Mouse (Mus musculus): Measurements from ENCODE around the gene Trim11. TPM values are rescaled to one million over a fixed set of nuclear protein-coding genes. Genes with fewer than 3 reads are reported as not detected.

Gene Trim11
- polyA plus RNA-seq, 1 experiment from 2014 or later: 22.9 TPM

DNA sequence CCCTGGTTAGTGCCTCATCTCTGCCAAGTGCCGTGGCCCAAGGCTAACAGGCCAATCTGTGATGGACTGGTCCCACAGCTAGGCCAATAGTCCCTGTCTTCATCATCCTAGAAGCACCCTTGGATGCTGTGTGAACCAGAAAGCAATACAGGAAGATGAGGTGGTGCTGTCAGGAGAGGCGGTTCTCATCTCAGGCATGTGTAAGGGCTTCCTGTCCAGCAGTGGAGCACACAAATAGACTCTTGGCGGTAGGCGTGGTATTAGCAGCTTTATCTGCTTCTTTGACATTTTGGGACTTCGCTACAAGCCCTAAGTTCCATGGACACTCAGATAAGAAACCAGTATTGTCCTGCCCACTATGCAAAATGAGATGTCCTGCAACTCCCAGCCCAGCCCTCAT lies 19.6 kb downstream of the Trim11 start:
- no peaks in the 10 kb centered on the region for H3K9me3 ChIP-seq
- WGBS: 69% methylated on average over 5 of the region's 5 CpGs
- H3K27ac ChIP-seq: no peak overlapping the region
- 0 out of 2 replicates have a peak, but pooled peaks cover 3% of the 10 kb centered on the region for H3K4me1 ChIP-seq
- H3K36me3 ChIP-seq: no peaks in the 10 kb centered on the region
- no peak overlapping the region for H3K4me2 ChIP-seq
- H3K27me3 ChIP-seq: peaks cover 26% of the 10 kb centered on the region
- no peak for ATAC-seq (ENCODE audit: borderline replicate concordance, extremely low read depth, low FRiP score, low TSS enrichment)
- H3K4me3 ChIP-seq: no peak overlapping the region
- H3K9ac ChIP-seq: no peak overlapping the region

DNA sequence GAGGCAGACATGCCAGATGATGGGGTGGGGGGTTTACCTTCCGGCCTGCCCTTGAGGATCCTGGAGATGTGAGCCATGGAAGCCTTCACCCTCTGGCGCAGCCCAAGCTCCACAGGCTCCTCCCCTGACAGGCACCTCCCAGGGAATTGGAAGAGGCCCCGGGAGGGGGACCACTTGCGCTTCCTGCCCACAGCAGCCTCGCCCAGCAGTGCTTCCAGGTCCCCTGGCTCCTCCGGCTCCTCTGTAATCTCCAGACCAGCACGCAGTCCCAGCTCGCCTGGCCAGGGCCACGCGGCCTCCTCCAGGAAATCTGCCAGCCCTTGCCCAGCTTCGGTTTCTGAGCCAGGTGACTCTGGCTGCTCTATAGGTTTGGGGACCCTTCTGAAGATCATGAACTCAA lies 21.3 kb downstream of the Trim11 start:
- no peak overlapping the region for H3K4me3 ChIP-seq
- ATAC-seq (ENCODE audit: borderline replicate concordance, extremely low read depth, low FRiP score, low TSS enrichment): no peak
- H3K36me3 ChIP-seq: no peaks in the 10 kb centered on the region
- H3K27me3 ChIP-seq: peaks cover 15% of the 10 kb centered on the region
- H3K9me3 ChIP-seq: no peaks in the 10 kb centered on the region
- no peak overlapping the region for H3K27ac ChIP-seq
- 0 out of 2 replicates have a peak, but pooled peaks cover 2% of the 10 kb centered on the region for H3K4me1 ChIP-seq
- WGBS: 32% methylated on average over 11 of the region's 11 CpGs
- H3K9ac ChIP-seq: no peak overlapping the region
- H3K4me2 ChIP-seq: no peak overlapping the region

DNA sequence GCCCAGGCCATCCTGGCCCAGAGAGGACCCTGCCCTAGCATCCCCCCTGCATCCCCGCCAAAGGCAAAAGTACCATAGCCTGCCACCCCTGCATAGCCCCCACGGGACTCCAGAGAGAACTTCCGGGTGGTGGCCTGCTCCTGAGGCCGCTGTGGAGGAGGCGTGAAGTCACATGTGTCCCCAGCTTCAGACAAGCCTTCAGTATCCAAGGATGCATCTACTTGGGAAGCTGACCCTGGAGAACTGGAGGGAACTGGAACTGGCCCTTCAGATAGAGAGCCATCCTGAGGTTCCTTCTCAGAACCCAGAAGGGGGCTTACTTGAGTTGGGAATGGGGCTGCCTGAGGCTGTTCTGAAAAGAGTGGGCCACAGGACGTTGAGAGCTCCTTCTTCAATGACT lies 21.9 kb downstream of the Trim11 start:
- no peak overlapping the region for H3K4me2 ChIP-seq

DNA sequence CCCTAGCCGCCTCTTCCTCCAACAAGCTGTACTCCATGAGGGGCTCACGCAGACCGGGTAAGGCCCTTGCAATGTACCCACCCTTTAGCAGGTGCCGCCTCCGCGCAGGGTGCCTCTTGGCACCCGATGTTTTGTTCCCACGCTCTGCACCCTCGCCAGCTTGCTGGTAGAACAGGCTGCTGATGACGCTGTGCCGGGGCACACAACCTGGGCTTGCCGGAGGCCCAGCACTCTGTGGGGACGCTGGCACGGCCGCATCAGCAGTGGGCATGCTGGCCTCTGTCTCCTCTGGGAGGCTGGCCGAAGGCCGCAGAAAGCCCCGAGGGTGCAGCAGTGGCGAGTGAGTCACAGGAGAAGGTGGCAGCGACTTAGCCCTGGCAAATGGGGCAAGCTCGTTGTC lies 22.7 kb downstream of the Trim11 start:
- 88% methylated on average over 21 of the region's 21 CpGs for WGBS
- Histone ChIP-seq H3K36me3 (no peaks in the 10 kb centered on the region), H3K27ac (no peak overlapping the region), H3K27me3 (0 out of 2 replicates have a peak, but pooled peaks cover under 1% of the 10 kb centered on the region), H3K9me3 (no peaks in the 10 kb centered on the region), H3K4me2 (no peak overlapping the region), H3K4me3 (no peak overlapping the region), H3K4me1 (no peaks in the 10 kb centered on the region), H3K9ac (no peak overlapping the region)
- no peak for ATAC-seq (ENCODE audit: borderline replicate concordance, extremely low read depth, low FRiP score, low TSS enrichment)

More for the DNA sequence above, 21.9 kb downstream of the Trim11 start:
- peaks cover 8% of the 10 kb centered on the region for H3K27me3 ChIP-seq
- H3K9me3 ChIP-seq: no peaks in the 10 kb centered on the region
- H3K4me3 ChIP-seq: no peak overlapping the region
- no peak for ATAC-seq (ENCODE audit: borderline replicate concordance, extremely low read depth, low FRiP score, low TSS enrichment)
- H3K27ac ChIP-seq: no peak overlapping the region
- no peaks in the 10 kb centered on the region for H3K36me3 ChIP-seq
- H3K4me1 ChIP-seq: no peaks in the 10 kb centered on the region
- no peak overlapping the region for H3K9ac ChIP-seq
- 73% methylated on average over 6 of the region's 6 CpGs for WGBS

DNA sequence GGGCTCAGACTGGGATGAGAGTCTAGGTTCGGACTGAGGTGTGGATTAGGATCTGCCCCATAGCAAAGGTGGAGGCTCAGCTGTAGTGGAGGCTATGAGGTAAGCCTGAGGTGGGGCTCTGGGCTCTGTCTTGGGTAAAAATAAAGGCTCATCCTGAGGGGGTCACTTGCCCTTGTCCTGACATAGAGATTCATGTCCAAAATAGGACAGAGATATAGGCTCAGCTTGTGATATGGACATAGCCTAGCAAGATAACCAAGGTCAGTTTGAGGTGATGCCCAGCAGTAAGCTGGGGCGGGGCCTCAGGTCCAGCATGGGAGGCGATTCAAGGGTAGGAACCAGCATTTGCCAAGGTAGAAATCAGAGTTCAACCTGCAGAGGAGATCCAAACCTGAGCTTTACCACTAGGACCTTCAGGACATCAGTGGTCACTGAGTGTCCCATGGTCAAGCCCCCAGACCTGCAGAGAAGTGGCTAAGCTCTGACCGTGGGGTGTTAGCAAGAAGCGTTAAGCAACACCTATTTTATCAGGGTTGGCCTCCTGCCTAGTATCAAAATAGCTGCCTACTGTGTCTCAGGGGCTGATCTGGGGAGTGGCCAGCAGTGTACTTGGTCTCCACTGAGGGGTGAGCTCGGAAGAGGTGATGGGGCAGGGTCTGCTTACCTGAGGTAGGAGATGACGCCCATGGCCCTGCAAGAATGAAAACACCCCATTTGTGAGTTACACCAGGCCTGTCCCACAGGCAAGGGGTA lies 24.6 kb downstream of the Trim11 start:
- H3K27me3 ChIP-seq: no peaks in the 10 kb centered on the region
- H3K4me1 ChIP-seq: no peaks in the 10 kb centered on the region
- no peaks in the 10 kb centered on the region for H3K9me3 ChIP-seq
- H3K9ac ChIP-seq: no peak overlapping the region
- WGBS: 54% methylated on average over 7 of the region's 7 CpGs
- no peaks in the 10 kb centered on the region for H3K36me3 ChIP-seq
- no peak overlapping the region for H3K4me3 ChIP-seq
- H3K4me2 ChIP-seq: no peak overlapping the region
- no peak for ATAC-seq (ENCODE audit: borderline replicate concordance, extremely low read depth, low FRiP score, low TSS enrichment)
- no peak overlapping the region for H3K27ac ChIP-seq

DNA sequence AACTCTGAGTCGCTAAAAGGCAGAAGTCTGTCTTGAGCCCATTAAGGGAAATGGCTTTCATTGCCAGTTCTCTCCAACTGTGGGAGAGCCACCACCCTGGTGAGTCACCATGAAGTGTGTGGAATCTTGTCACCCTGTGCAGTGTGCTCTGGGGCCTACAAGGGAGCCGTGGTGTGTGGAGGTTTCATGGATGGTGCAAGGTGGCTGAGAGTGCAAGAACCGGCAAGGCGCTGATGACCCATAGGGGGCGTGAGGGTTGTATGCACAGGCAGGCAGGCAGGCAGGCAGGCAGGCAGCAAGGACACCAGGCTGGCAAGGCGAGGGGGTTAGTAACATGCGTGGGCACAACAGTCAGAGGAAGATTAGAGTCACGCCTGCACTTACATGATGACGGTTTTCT lies 37.2 kb downstream of the Trim11 start:
- 34% methylated on average over 9 of the region's 9 CpGs for WGBS
- H3K4me3 ChIP-seq: no peak overlapping the region

DNA sequence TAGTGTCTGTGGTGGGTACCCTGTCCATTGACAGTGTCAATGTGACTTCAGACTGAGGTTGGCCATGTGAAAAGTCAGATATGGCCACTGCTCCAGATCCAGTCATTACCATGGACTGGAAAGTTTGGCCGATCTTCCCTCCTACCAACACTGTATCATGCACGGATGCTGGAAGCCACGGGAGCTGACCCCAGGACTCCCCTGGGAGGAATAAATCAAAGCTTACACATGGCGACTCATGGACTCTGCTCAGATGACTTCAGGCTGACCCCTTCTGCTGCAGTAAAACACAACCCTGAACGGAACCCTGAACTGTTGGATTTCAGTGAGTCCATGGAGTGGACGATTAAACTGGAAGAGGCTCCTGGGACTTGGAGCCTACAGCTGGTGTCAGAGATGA lies 48.5 kb downstream of the Trim11 start:
- no peaks in the 10 kb centered on the region for H3K9me3 ChIP-seq
- no peak overlapping the region for H3K9ac ChIP-seq
- no peaks in the 10 kb centered on the region for H3K27me3 ChIP-seq
- no peak overlapping the region for H3K4me2 ChIP-seq
- no peak for ATAC-seq (ENCODE audit: borderline replicate concordance, extremely low read depth, low FRiP score, low TSS enrichment)
- H3K36me3 ChIP-seq: no peaks in the 10 kb centered on the region
- no peak overlapping the region for H3K4me3 ChIP-seq
- no peaks in the 10 kb centered on the region for H3K4me1 ChIP-seq
- WGBS: 59% methylated on average over 6 of the region's 6 CpGs
- no peak overlapping the region for H3K27ac ChIP-seq

More for the DNA sequence above, 37.2 kb downstream of the Trim11 start:
- Histone ChIP-seq H3K4me1 (no peaks in the 10 kb centered on the region), H3K9me3 (no peaks in the 10 kb centered on the region), H3K27me3 (peaks cover 3% of the 10 kb centered on the region; the same call in 1 of the 2 replicates), H3K4me2 (no peak overlapping the region), H3K9ac (no peak overlapping the region), H3K27ac (no peak overlapping the region), H3K36me3 (no peaks in the 10 kb centered on the region)
- ATAC-seq (ENCODE audit: borderline replicate concordance, extremely low read depth, low FRiP score, low TSS enrichment): no peak

DNA sequence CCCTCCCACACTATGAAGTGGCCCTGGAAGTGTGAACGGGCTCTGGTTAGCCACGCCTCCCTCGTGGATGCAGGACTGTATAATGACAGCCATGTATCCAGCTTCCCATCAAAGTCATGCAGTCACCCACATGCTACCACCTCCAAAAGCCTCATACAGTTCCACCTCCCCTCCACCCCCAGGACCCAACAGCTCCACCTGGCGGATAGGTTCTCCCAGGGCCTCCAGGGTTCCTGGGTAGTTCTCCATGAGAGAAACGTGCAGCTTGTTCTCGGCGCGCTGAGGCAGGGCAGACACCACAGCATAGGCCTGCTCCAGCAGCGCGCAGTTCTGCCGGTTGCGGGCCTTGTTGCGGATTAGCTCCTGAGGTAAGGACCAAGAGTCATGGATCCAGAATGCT lies 51.1 kb downstream of the Trim11 start:
- no peaks in the 10 kb centered on the region for H3K27me3 ChIP-seq
- 86% methylated on average over 13 of the region's 13 CpGs for WGBS
- no peak overlapping the region for H3K4me2 ChIP-seq
- no peaks in the 10 kb centered on the region for H3K4me1 ChIP-seq
- H3K4me3 ChIP-seq: no peak overlapping the region
- no peak overlapping the region for H3K9ac ChIP-seq
- ATAC-seq (ENCODE audit: borderline replicate concordance, extremely low read depth, low FRiP score, low TSS enrichment): no peak
- no peaks in the 10 kb centered on the region for H3K36me3 ChIP-seq
- H3K27ac ChIP-seq: no peak overlapping the region
- H3K9me3 ChIP-seq: no peaks in the 10 kb centered on the region

Small RNA genes within 50 kb of the gene (microRNA-seq; reads per million reads assigned to microRNA genes)
- 0.93 reads per million for gene Gm44313

Other genes with a start within 250 kb of the Trim11 start
- gene Olfr317, start 238.9 kb upstream of the Trim11 start, polyA plus RNA-seq (2015; fragmentation: Nextera tagmentation; extraction: Ambion mirVana): not detected in 2 replicates
- gene Olfr316, start 225.4 kb upstream of the Trim11 start, polyA plus RNA-seq (2015; fragmentation: Nextera tagmentation; extraction: Ambion mirVana): not detected in 2 replicates
- not detected in 2 replicates for gene Olfr315, start 204.9 kb upstream of the Trim11 start, polyA plus RNA-seq (2015; fragmentation: Nextera tagmentation; extraction: Ambion mirVana)
- gene Olfr314, start 195.1 kb upstream of the Trim11 start, polyA plus RNA-seq (2015; fragmentation: Nextera tagmentation; extraction: Ambion mirVana): not detected in 2 replicates
- gene Fam183b, start 176.1 kb upstream of the Trim11 start, polyA plus RNA-seq (2015; fragmentation: Nextera tagmentation; extraction: Ambion mirVana): 4.5 and 5.7 TPM in 2 replicates
- gene Olfr313, start 163.1 kb upstream of the Trim11 start, polyA plus RNA-seq (2015; fragmentation: Nextera tagmentation; extraction: Ambion mirVana): not detected in 2 replicates
- gene Olfr312, start 148.9 kb upstream of the Trim11 start, polyA plus RNA-seq (2015; fragmentation: Nextera tagmentation; extraction: Ambion mirVana): not detected in 2 replicates
- gene Olfr311, start 138.8 kb upstream of the Trim11 start, polyA plus RNA-seq (2015; fragmentation: Nextera tagmentation; extraction: Ambion mirVana): not detected in 2 replicates
- gene Gm12258, start 130.9 kb upstream of the Trim11 start, polyA plus RNA-seq (2015; fragmentation: Nextera tagmentation; extraction: Ambion mirVana): 8.1 and 8.9 TPM in 2 replicates
- 7.6 and 7.9 TPM in 2 replicates for gene 2810021J22Rik, start 110.9 kb upstream of the Trim11 start, polyA plus RNA-seq (2015; fragmentation: Nextera tagmentation; extraction: Ambion mirVana)
- 4.9 and 5.1 TPM in 2 replicates for gene Zfp39, start 73.9 kb upstream of the Trim11 start, polyA plus RNA-seq (2015; fragmentation: Nextera tagmentation; extraction: Ambion mirVana)
- 0.15 TPM in 1 of 2 replicates, not detected in the other for gene Btnl10, start 60.2 kb upstream of the Trim11 start, polyA plus RNA-seq (2015; fragmentation: Nextera tagmentation; extraction: Ambion mirVana)
- gene Rnf187, start 39.2 kb upstream of the Trim11 start, polyA plus RNA-seq (2015; fragmentation: Nextera tagmentation; extraction: Ambion mirVana): 241 and 245 TPM in 2 replicates
- gene Hist3h2ba, start 29.2 kb upstream of the Trim11 start, polyA plus RNA-seq (2015; fragmentation: Nextera tagmentation; extraction: Ambion mirVana): 19.3 and 21.5 TPM in 2 replicates
- 22.2 and 23.7 TPM in 2 replicates for gene Hist3h2a, start 23.4 kb upstream of the Trim11 start, polyA plus RNA-seq (2015; fragmentation: Nextera tagmentation; extraction: Ambion mirVana)
- 0.31 and 0.39 TPM in 2 replicates for gene Trim17, start 23.4 kb upstream of the Trim11 start, polyA plus RNA-seq (2015; fragmentation: Nextera tagmentation; extraction: Ambion mirVana)
- 1.9 and 3.0 TPM in 2 replicates for gene Obscn, start 158.3 kb downstream of the Trim11 start, polyA plus RNA-seq (2015; fragmentation: Nextera tagmentation; extraction: Ambion mirVana)
- 4.5 and 5.3 TPM in 2 replicates for gene Iba57, start 185.6 kb downstream of the Trim11 start, polyA plus RNA-seq (2015; fragmentation: Nextera tagmentation; extraction: Ambion mirVana)
- 0.56 and 0.60 TPM in 2 replicates for gene Gjc2, start 205.1 kb downstream of the Trim11 start, polyA plus RNA-seq (2015; fragmentation: Nextera tagmentation; extraction: Ambion mirVana)
- 131 and 141 TPM in 2 replicates for gene Guk1, start 214.1 kb downstream of the Trim11 start, polyA plus RNA-seq (2015; fragmentation: Nextera tagmentation; extraction: Ambion mirVana)
- gene Mrpl55, start 224.4 kb downstream of the Trim11 start, polyA plus RNA-seq (2015; fragmentation: Nextera tagmentation; extraction: Ambion mirVana): 89.6 and 92.6 TPM in 2 replicates
- 31.9 and 32.3 TPM in 2 replicates for gene 2310033P09Rik, start 230.2 kb downstream of the Trim11 start, polyA plus RNA-seq (2015; fragmentation: Nextera tagmentation; extraction: Ambion mirVana)

Data from lung, embryonic 15.5 days (tissue).